Mouse (Mus musculus): ENCODE results near the gene Xrra1.

- TF ChIP-seq POLR2A (IDR thresholded peaks at IDR 0.05; ENCODE audit: control insufficient read depth, low read depth, low read length) (no peak), CTCF (IDR thresholded peaks at IDR 0.05; ENCODE audit: control insufficient read depth, insufficient read depth, insufficient replicate concordance, low read depth, low read length) (no peak)
Measured at GRCm38 (mm10) chr7:99825511-99825910, 33.4 kb upstream of the Xrra1 start.
